8 mouse cellular contexts compared by ENCODE assay signal in the genomic region with DNA sequence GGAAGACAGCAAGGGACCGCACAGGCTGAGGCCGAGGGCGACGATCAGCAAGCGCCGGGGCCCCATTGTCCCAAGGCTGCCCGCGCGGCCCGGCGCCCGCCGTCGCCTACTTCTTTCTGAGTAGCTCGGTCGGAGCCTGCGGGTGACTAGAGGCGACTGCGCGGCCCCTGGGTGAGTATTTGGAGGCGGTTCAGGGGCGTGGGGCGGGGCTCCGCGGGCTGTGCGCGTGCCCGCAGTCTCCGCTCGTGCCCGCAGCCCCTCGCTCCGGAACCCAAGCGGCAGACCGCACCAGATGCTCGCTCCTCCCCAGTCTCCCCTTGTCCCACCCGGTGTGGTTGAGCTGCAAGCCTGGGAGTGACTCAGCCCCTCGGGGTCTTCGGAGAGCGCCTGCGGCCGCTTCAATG. TPM values are rescaled to one million over a fixed set of nuclear protein-coding genes. Genes with fewer than 3 reads are reported as not detected.
A peak's percentile ranks its signal among the peaks of the same experiment; 100 is the strongest.
DNase-seq lines count a peak whose midpoint lies in the region; ATAC-seq and TF ChIP-seq lines count a peak whose summit lies in the region.

Gene F2r (minus strand): TSS at position 179 of the 404 bp plus-strand sequence.

- no peaks in the 10 kb centered on the region for H3K9me3 ChIP-seq in heart, embryonic 11.5 days (replicated peaks; ENCODE audit: control insufficient read depth, low read length)
- H3K9me3 ChIP-seq in kidney, embryonic 15.5 days (replicated peaks): no peaks in the 10 kb centered on the region
- no peaks in the 10 kb centered on the region for H3K9me3 ChIP-seq in liver, embryonic 12.5 days (replicated peaks)

- H3K36me3 ChIP-seq in C2C12 (ENCODE audit: control insufficient read depth, insufficient read depth) (peaks cover 15% of the 10 kb centered on the region), myocyte (ENCODE audit: control insufficient read depth, insufficient read depth) (no peaks in the 10 kb centered on the region)
- H3K36me3 ChIP-seq in heart, embryonic 11.5 days (ENCODE audit: control insufficient read depth, insufficient read depth, low read length): no peaks in the 10 kb centered on the region
- peaks cover 4% of the 10 kb centered on the region; the same call in 1 of the 2 replicates for H3K36me3 ChIP-seq in kidney, embryonic 15.5 days
- H3K36me3 ChIP-seq in liver, embryonic 12.5 days: peaks cover 29% of the 10 kb centered on the region

- peak within 1 kb of the TSS; percentile 74 for H3ac ChIP-seq in C2C12 (ENCODE audit: control insufficient read depth, insufficient read length, low read depth)
- peak within 1 kb of the TSS; percentile 18 for H3ac ChIP-seq in myocyte (ENCODE audit: control insufficient read depth, insufficient read length)

- H3K9ac ChIP-seq in heart, embryonic 11.5 days (ENCODE audit: low read depth, low read length): peak within 1 kb of the TSS; percentile 96
- H3K9ac ChIP-seq in kidney, embryonic 15.5 days: peak within 1 kb of the TSS; percentile 84
- H3K9ac ChIP-seq in liver, embryonic 12.5 days: peak within 1 kb of the TSS; percentile 97

- TF ChIP-seq POLR2A in bone marrow, adult 2 months (IDR thresholded peaks at IDR 0.05; ENCODE audit: borderline replicate concordance, control insufficient read depth, low read depth, low read length): peak; percentile 14; the same call in 1 of the 2 replicates
- peak; percentile 85 for TF ChIP-seq POLR2A in myocyte (IDR thresholded peaks at IDR 0.05; ENCODE audit: insufficient read length, low read depth)

- H3K79me3 ChIP-seq in C2C12 (ENCODE audit: low read depth): peaks cover 46% of the 10 kb centered on the region

- H3K4me2 ChIP-seq in heart, embryonic 11.5 days: peak within 1 kb of the TSS; percentile 89
- H3K4me2 ChIP-seq in kidney, embryonic 15.5 days: peak within 1 kb of the TSS; percentile 69
- peak within 1 kb of the TSS; percentile 88 for H3K4me2 ChIP-seq in liver, embryonic 12.5 days
- H3K4me2 ChIP-seq in myocyte (ENCODE audit: low read depth): peak within 1 kb of the TSS; percentile 86

- H3K4me1 ChIP-seq in bone marrow, adult 2 months (ENCODE audit: control insufficient read depth, insufficient read depth, low read length): no peaks in the 10 kb centered on the region
- H3K4me1 ChIP-seq in heart, embryonic 11.5 days (ENCODE audit: control insufficient read depth, insufficient read depth, low read length): peaks cover 31% of the 10 kb centered on the region
- H3K4me1 ChIP-seq in kidney, embryonic 15.5 days: peaks cover 33% of the 10 kb centered on the region
- H3K4me1 ChIP-seq in liver, embryonic 12.5 days: peaks cover 42% of the 10 kb centered on the region

- no peak for TF ChIP-seq CTCF in C2C12 (IDR thresholded peaks at IDR 0.05; ENCODE audit: control insufficient read depth, insufficient read depth, insufficient read length)
- no peak for TF ChIP-seq CTCF in bone marrow, adult 2 months (IDR thresholded peaks at IDR 0.05; ENCODE audit: control insufficient read depth, insufficient read depth, low read length)

- no peaks in the 10 kb centered on the region for H3K27me3 ChIP-seq in C2C12 (ENCODE audit: control insufficient read depth, insufficient read depth, insufficient read length)
- no peaks in the 10 kb centered on the region for H3K27me3 ChIP-seq in heart, embryonic 11.5 days (ENCODE audit: control insufficient read depth, insufficient read depth, low read length)
- H3K27me3 ChIP-seq in kidney, embryonic 15.5 days: no peaks in the 10 kb centered on the region
- 0 out of 2 replicates have a peak, but pooled peaks cover 3% of the 10 kb centered on the region for H3K27me3 ChIP-seq in liver, embryonic 12.5 days (replicated peaks)
- no peaks in the 10 kb centered on the region for H3K27me3 ChIP-seq in myocyte (ENCODE audit: control insufficient read depth, insufficient read depth, insufficient read length)

- H3K4me3 ChIP-seq in C2C12 (ENCODE audit: insufficient read depth, poor library complexity, severe bottlenecking): peak within 1 kb of the TSS; percentile 84
- peak within 1 kb of the TSS; percentile 64 for H3K4me3 ChIP-seq in bone marrow, adult 2 months (replicated peaks; ENCODE audit: control insufficient read depth, low read depth, low read length)
- H3K4me3 ChIP-seq in heart, embryonic 11.5 days (ENCODE audit: low read depth, low read length): peak within 1 kb of the TSS; percentile 85
- H3K4me3 ChIP-seq in kidney, embryonic 15.5 days (replicated peaks): peak within 1 kb of the TSS; percentile 72
- H3K4me3 ChIP-seq in liver, embryonic 12.5 days: peak within 1 kb of the TSS; percentile 88
- H3K4me3 ChIP-seq in myocyte: peak within 1 kb of the TSS; percentile 77

- H3K79me2 ChIP-seq in C2C12 (ENCODE audit: control insufficient read depth, insufficient read depth): peaks cover 49% of the 10 kb centered on the region
- peaks cover 46% of the 10 kb centered on the region for H3K79me2 ChIP-seq in myocyte (ENCODE audit: control insufficient read depth, insufficient read depth)

- WGBS in bone marrow, adult 2 months: under 1% methylated on average over 42 of the region's 42 CpGs
- 0% methylated on average over 31 of the region's 42 CpGs for WGBS in heart, embryonic 11.5 days (ENCODE audit: insufficient replicate concordance)
- under 1% methylated on average over 42 of the region's 42 CpGs for WGBS in kidney, embryonic 15.5 days
- WGBS in liver, embryonic 12.5 days (ENCODE audit: insufficient replicate concordance): 0% methylated on average over 42 of the region's 42 CpGs

- H3K27ac ChIP-seq in bone marrow, adult 2 months (ENCODE audit: control insufficient read depth, insufficient read depth, low read depth, low read length, poor library complexity): peak within 1 kb of the TSS; percentile 2; the same call in 1 of the 2 replicates
- peak within 1 kb of the TSS; percentile 93 for H3K27ac ChIP-seq in heart, embryonic 11.5 days (ENCODE audit: low read depth, low read length)
- peak within 1 kb of the TSS; percentile 90 for H3K27ac ChIP-seq in kidney, embryonic 15.5 days
- H3K27ac ChIP-seq in liver, embryonic 12.5 days: peak within 1 kb of the TSS; percentile 91

- peak; percentile 64 for ATAC-seq in erythroblast, adult 5-6 weeks (replicated peaks; ENCODE audit: low FRiP score, poor library complexity, severe bottlenecking)
- peak; percentile 90 for ATAC-seq in heart, embryonic 11.5 days (replicated peaks; ENCODE audit: insufficient number of reproducible peaks, low FRiP score, low TSS enrichment)
- ATAC-seq in kidney, embryonic 15.5 days (replicated peaks; ENCODE audit: low FRiP score): peak; percentile 95
- peak; percentile 91 for ATAC-seq in liver, embryonic 12.5 days

- peak; percentile 80 to 89 for DNase-seq in spleen, postnatal 4 days (ENCODE audit: low spot score in 2 of 2)

TF ChIP-seq in C2C12, 6 proteins besides CTCF, POLR2A, EP300 and RAD21:
- peak; percentile 81 for TF ChIP-seq FOSL1 (IDR thresholded peaks at IDR 0.05; ENCODE audit: insufficient read depth, low read length, poor library complexity, severe bottlenecking)
- TF ChIP-seq USF1 (IDR thresholded peaks at IDR 0.05; ENCODE audit: low read depth): no peak
- no peak for TF ChIP-seq MAX (IDR thresholded peaks at IDR 0.05)
- TF ChIP-seq MYOD1 (IDR thresholded peaks at IDR 0.05; ENCODE audit: control insufficient read depth, insufficient read length, low read depth): peak; percentile 65
- TF ChIP-seq MYOG (IDR thresholded peaks at IDR 0.05; ENCODE audit: control insufficient read depth, extremely low read depth, insufficient read length): no peak
- TF ChIP-seq CEBPB (IDR thresholded peaks at IDR 0.05; ENCODE audit: low read depth): no peak

TF ChIP-seq in myocyte, 11 proteins besides CTCF, POLR2A, EP300 and RAD21:
- TF ChIP-seq MYOG (IDR thresholded peaks at IDR 0.05; ENCODE audit: control insufficient read depth in 1 of 3, insufficient read depth in 1 of 3, insufficient read length in 2 of 3, low read depth in 2 of 3): peak in 1 of 3 experiments; percentile 69
- TF ChIP-seq TCF12 (IDR thresholded peaks at IDR 0.05; ENCODE audit: insufficient read depth, poor library complexity, severe bottlenecking): no peak
- peak in 1 of 3 experiments; percentile 43 for TF ChIP-seq MYOD1 (IDR thresholded peaks at IDR 0.05; ENCODE audit: control insufficient read depth in 1 of 3, insufficient read length in 2 of 3, low read depth in 2 of 3)
- peak; percentile 84 for TF ChIP-seq POLR2AphosphoS2 (IDR thresholded peaks at IDR 0.05; ENCODE audit: insufficient read length, low read depth)
- TF ChIP-seq MAX (IDR thresholded peaks at IDR 0.05; ENCODE audit: low read depth): no peak
- TF ChIP-seq TCF3 (IDR thresholded peaks at IDR 0.05; ENCODE audit: insufficient read length, low read depth): no peak
TF ChIP-seq in myocyte: peak in this region for 3.

RNA-seq across cellular contexts. Expression of gene F2r, which starts in this region (rescaled TPM):
- polyA plus RNA-seq in C2C12 (2012; fragmentation: generic; extraction: Trizol): 97.4 TPM
- 3.7 and 8.7 TPM in 2 replicates for polyA plus RNA-seq in bone marrow, adult 2 months (2011; ENCODE audit: insufficient read depth, insufficient read length, low replicate concordance, missing spikeins)
- total RNA-seq in erythroblast, adult 5-6 weeks (2015; ENCODE audit: low replicate concordance): 4.8 and 5.0 TPM in 2 replicates
- 1.4 and 3.3 TPM in 2 replicates for total RNA-seq in erythroblast, adult 5-6 weeks (2017; ENCODE audit: low replicate concordance)
- 171 and 195 TPM in 2 replicates for polyA plus RNA-seq in heart, embryonic 11.5 days (2014; fragmentation: Nextera tagmentation; extraction: Ambion mirVana)
- polyA plus RNA-seq in kidney, embryonic 15.5 days (2015; fragmentation: Nextera tagmentation; extraction: Ambion mirVana): 126 TPM in 2 replicates
- polyA plus RNA-seq in liver, embryonic 12.5 days (2016; fragmentation: Nextera tagmentation; extraction: Ambion mirVana): 84.2 and 84.3 TPM in 2 replicates
- polyA plus RNA-seq in myocyte (2012; fragmentation: generic; extraction: Trizol): 23.6 TPM

Comparison
In these comparisons a context has a peak if more than half of its experiments do, and no peak if none do; other contexts are left out.
1. Peak in every context shown above with its lines: DNase-seq, ATAC-seq, H3K4me3 ChIP-seq and H3K27ac ChIP-seq.
2. H3K27ac ChIP-seq: peak in every context shown above with its lines; median percentile 93 in heart, embryonic 11.5 days; 91 in liver, embryonic 12.5 days; 90 in kidney, embryonic 15.5 days; 2 in bone marrow, adult 2 months.